Mouse (Mus musculus): ENCODE results near the gene Arhgap17. TPM values are rescaled to one million over a fixed set of nuclear protein-coding genes. Genes with fewer than 3 reads are reported as not detected.
A peak's percentile ranks its signal among the peaks of the same experiment; 100 is the strongest.

The Arhgap17 gene
- polyA plus RNA-seq, 1 experiment from 2014 or later = 14.2 TPM

- H3K4me1 ChIP-seq (replicated peaks) = peaks cover 46% of the 10 kb centered on the region
- H3K27me3 ChIP-seq = no peaks in the 10 kb centered on the region
- H3K4me3 ChIP-seq = peak overlapping the region; percentile 83
- H3K9me3 ChIP-seq = no peaks in the 10 kb centered on the region
- H3K9ac ChIP-seq = peak overlapping the region; percentile 87
- H3K4me2 ChIP-seq = peak overlapping the region; percentile 89
- H3K36me3 ChIP-seq = no peaks in the 10 kb centered on the region
- 76% methylated on average over 16 of the region's 16 CpGs for WGBS
- H3K27ac ChIP-seq (replicated peaks) = no peak overlapping the region
- no peak for ATAC-seq (ENCODE audit: low read depth)
Observed at GRCm38 (mm10) chr7:123367218-123368150, 2.2 kb downstream of the Arhgap17 start.

GRCm38 (mm10) chr7:123366806-123367205, 2.9 kb downstream of the Arhgap17 start:
- no peak for ATAC-seq (ENCODE audit: low read depth)
- H3K4me3 ChIP-seq = no peak overlapping the region
- no peaks in the 10 kb centered on the region for H3K9me3 ChIP-seq
- no peak overlapping the region for H3K9ac ChIP-seq
- H3K27me3 ChIP-seq = no peaks in the 10 kb centered on the region
- H3K36me3 ChIP-seq = no peaks in the 10 kb centered on the region
- no peak overlapping the region for H3K27ac ChIP-seq (replicated peaks)
- H3K4me1 ChIP-seq (replicated peaks) = peaks cover 46% of the 10 kb centered on the region
- 81% methylated on average over 8 of the region's 8 CpGs for WGBS
- no peak overlapping the region for H3K4me2 ChIP-seq

GRCm38 (mm10) chr7:123365876-123366741, 3.6 kb downstream of the Arhgap17 start:
- WGBS = 81% methylated on average over 7 of the region's 7 CpGs
- Histone ChIP-seq H3K27ac (replicated peaks) (no peak overlapping the region), H3K4me3 (no peak overlapping the region), H3K4me2 (no peak overlapping the region), H3K27me3 (no peaks in the 10 kb centered on the region), H3K9me3 (no peaks in the 10 kb centered on the region), H3K36me3 (no peaks in the 10 kb centered on the region), H3K9ac (no peak overlapping the region), H3K4me1 (replicated peaks) (peaks cover 46% of the 10 kb centered on the region)
- no peak for ATAC-seq (ENCODE audit: low read depth)

- Histone ChIP-seq H3K36me3 (no peaks in the 10 kb centered on the region), H3K9me3 (no peaks in the 10 kb centered on the region), H3K4me2 (no peak overlapping the region), H3K27ac (replicated peaks) (no peak overlapping the region), H3K4me1 (replicated peaks) (peaks cover 40% of the 10 kb centered on the region), H3K27me3 (no peaks in the 10 kb centered on the region), H3K9ac (no peak overlapping the region), H3K4me3 (no peak overlapping the region)
- 90% methylated on average over 8 of the region's 8 CpGs for WGBS
- no peak for ATAC-seq (ENCODE audit: low read depth)
Observed at GRCm38 (mm10) chr7:123363971-123364370, 5.7 kb downstream of the Arhgap17 start.

- H3K4me3 ChIP-seq = no peak overlapping the region
- no peak overlapping the region for H3K9ac ChIP-seq
- WGBS = 93% methylated on average over 3 of the region's 3 CpGs
- H3K4me2 ChIP-seq = no peak overlapping the region
- H3K36me3 ChIP-seq = no peaks in the 10 kb centered on the region
- no peak overlapping the region for H3K27ac ChIP-seq (replicated peaks)
- no peaks in the 10 kb centered on the region for H3K27me3 ChIP-seq
- ATAC-seq (ENCODE audit: low read depth) = no peak
- H3K4me1 ChIP-seq (replicated peaks) = peaks cover 28% of the 10 kb centered on the region
- H3K9me3 ChIP-seq = no peaks in the 10 kb centered on the region
Observed at GRCm38 (mm10) chr7:123362806-123363205, 6.9 kb downstream of the Arhgap17 start.

- Histone ChIP-seq H3K4me3 (no peak overlapping the region), H3K4me2 (no peak overlapping the region), H3K9ac (no peak overlapping the region), H3K27ac (replicated peaks) (no peak overlapping the region), H3K4me1 (replicated peaks) (peaks cover 14% of the 10 kb centered on the region), H3K9me3 (no peaks in the 10 kb centered on the region), H3K27me3 (no peaks in the 10 kb centered on the region), H3K36me3 (no peaks in the 10 kb centered on the region)
- no peak for ATAC-seq (ENCODE audit: low read depth)
- 93% methylated on average over 7 of the region's 7 CpGs for WGBS
Observed at GRCm38 (mm10) chr7:123361229-123361980, 8.3 kb downstream of the Arhgap17 start.

- Histone ChIP-seq H3K4me3 (no peak overlapping the region), H3K9me3 (no peaks in the 10 kb centered on the region), H3K36me3 (no peaks in the 10 kb centered on the region), H3K27me3 (no peaks in the 10 kb centered on the region), H3K27ac (replicated peaks) (no peak overlapping the region), H3K4me1 (replicated peaks) (peaks cover 4% of the 10 kb centered on the region; the same call in 1 of the 2 replicates), H3K4me2 (no peak overlapping the region), H3K9ac (no peak overlapping the region)
- ATAC-seq (ENCODE audit: low read depth) = no peak
- 79% methylated on average over 5 of the region's 5 CpGs for WGBS
Observed at GRCm38 (mm10) chr7:123360185-123360584, 9.5 kb downstream of the Arhgap17 start.

GRCm38 (mm10) chr7:123359101-123359500, 10.6 kb downstream of the Arhgap17 start:
- no peaks in the 10 kb centered on the region for H3K36me3 ChIP-seq
- peaks cover 4% of the 10 kb centered on the region; the same call in 1 of the 2 replicates for H3K4me1 ChIP-seq (replicated peaks)
- no peaks in the 10 kb centered on the region for H3K27me3 ChIP-seq
- H3K9me3 ChIP-seq = no peaks in the 10 kb centered on the region
- ATAC-seq (ENCODE audit: low read depth) = no peak
- WGBS = 46% methylated on average over 7 of the region's 7 CpGs
- H3K9ac ChIP-seq = no peak overlapping the region
- no peak overlapping the region for H3K4me2 ChIP-seq
- no peak overlapping the region for H3K4me3 ChIP-seq
- no peak overlapping the region for H3K27ac ChIP-seq (replicated peaks)

- Histone ChIP-seq H3K4me1 (replicated peaks) (peaks cover 4% of the 10 kb centered on the region; the same call in 1 of the 2 replicates), H3K27ac (replicated peaks) (no peak overlapping the region), H3K9ac (no peak overlapping the region), H3K4me2 (no peak overlapping the region), H3K4me3 (no peak overlapping the region), H3K9me3 (no peaks in the 10 kb centered on the region), H3K36me3 (no peaks in the 10 kb centered on the region), H3K27me3 (no peaks in the 10 kb centered on the region)
- no peak for ATAC-seq (ENCODE audit: low read depth)
- 79% methylated on average over 3 of the region's 3 CpGs for WGBS
Observed at GRCm38 (mm10) chr7:123356158-123356557, 13.6 kb downstream of the Arhgap17 start.

- Histone ChIP-seq H3K9me3 (no peaks in the 10 kb centered on the region), H3K9ac (no peak overlapping the region), H3K4me3 (no peak overlapping the region), H3K4me2 (no peak overlapping the region), H3K27me3 (no peaks in the 10 kb centered on the region), H3K27ac (replicated peaks) (no peak overlapping the region), H3K4me1 (replicated peaks) (peaks cover 4% of the 10 kb centered on the region; the same call in 1 of the 2 replicates), H3K36me3 (no peaks in the 10 kb centered on the region)
- 94% methylated on average over 2 of the region's 2 CpGs for WGBS
- no peak for ATAC-seq (ENCODE audit: low read depth)
Observed at GRCm38 (mm10) chr7:123354851-123355250, 14.9 kb downstream of the Arhgap17 start.

GRCm38 (mm10) chr7:123354392-123354791, 15.3 kb downstream of the Arhgap17 start:
- Histone ChIP-seq H3K9me3 (no peaks in the 10 kb centered on the region), H3K9ac (no peak overlapping the region), H3K27ac (replicated peaks) (no peak overlapping the region), H3K36me3 (no peaks in the 10 kb centered on the region), H3K27me3 (no peaks in the 10 kb centered on the region), H3K4me1 (replicated peaks) (peaks cover 4% of the 10 kb centered on the region; the same call in 1 of the 2 replicates), H3K4me2 (no peak overlapping the region), H3K4me3 (no peak overlapping the region)
- 86% methylated on average over 5 of the region's 5 CpGs for WGBS
- no peak for ATAC-seq (ENCODE audit: low read depth)
